18 mouse cellular contexts compared by ENCODE assay signal in the genomic region with DNA sequence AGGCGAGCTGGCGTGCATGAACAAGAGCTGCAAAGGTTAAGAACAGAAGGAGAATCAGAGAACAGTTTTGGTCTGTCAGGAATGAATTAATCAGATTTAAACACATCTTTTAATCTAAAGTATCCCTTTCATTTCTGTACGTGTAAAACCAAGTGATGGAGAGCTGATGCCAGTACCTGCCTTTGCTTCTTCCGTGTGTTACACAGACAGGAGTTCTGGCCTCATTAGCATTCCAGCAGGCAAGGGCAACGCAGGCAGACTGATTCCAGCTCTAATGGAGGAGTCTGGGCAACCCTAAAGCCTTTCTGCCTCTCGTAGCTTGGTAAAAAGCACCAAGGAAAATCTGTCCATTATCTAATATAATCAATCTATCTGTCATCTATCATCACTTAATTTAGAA.
"Had no signal": no experiment of that assay in that cellular context is flagged by ENCODE, and none has a peak within 500 bp of the region (broad histone marks: within the 10 kb centered on the region; RNA-seq: fewer than 3 reads in every experiment).

No protein-coding gene starts in this region.

- H3K36me3 ChIP-seq: liver, embryonic 13.5 days; liver, embryonic 15.5 days; lung, embryonic 15.5 days; midbrain, embryonic 13.5 days; neural tube, embryonic 12.5 days; stomach, embryonic 15.5 days had no signal

- H3K9ac ChIP-seq: liver, embryonic 13.5 days; liver, embryonic 15.5 days; liver, postnatal 0 days; lung, embryonic 15.5 days; midbrain, embryonic 13.5 days; neural tube, embryonic 12.5 days; stomach, embryonic 15.5 days had no signal

- H3K4me2 ChIP-seq: liver, embryonic 13.5 days; liver, embryonic 15.5 days; lung, embryonic 15.5 days; midbrain, embryonic 13.5 days; neural tube, embryonic 12.5 days; stomach, embryonic 15.5 days had no signal

- ATAC-seq: liver, postnatal 0 days; lung, postnatal 0 days; midbrain, embryonic 13.5 days had no signal

- H3K4me3 ChIP-seq: liver, embryonic 13.5 days; liver, embryonic 15.5 days; lung, embryonic 15.5 days; megakaryocyte, embryonic 14.5 days; midbrain, embryonic 13.5 days; neural tube, embryonic 12.5 days; stomach, embryonic 15.5 days had no signal

- H3K4me1 ChIP-seq: liver, embryonic 13.5 days; liver, embryonic 15.5 days; stomach, embryonic 15.5 days had no signal

- H3K27ac ChIP-seq: liver, embryonic 13.5 days; liver, embryonic 15.5 days; lung, embryonic 15.5 days; macrophage; midbrain, embryonic 13.5 days; neural tube, embryonic 12.5 days; stomach, embryonic 15.5 days; stomach, postnatal 0 days had no signal

- DNase-seq: liver, embryonic 13.5 days; liver, postnatal 0 days; lung, adult 2 months; lung, postnatal 14 days; lung, postnatal 36 days; right cerebral cortex, postnatal 14 days; thymus, adult 2 months; thymus, postnatal 25 days; thymus, postnatal 4 days had no signal

- H3K9me3 ChIP-seq: liver, embryonic 13.5 days; liver, embryonic 15.5 days; lung, embryonic 15.5 days; megakaryocyte, embryonic 14.5 days; midbrain, embryonic 13.5 days; neural tube, embryonic 12.5 days; stomach, embryonic 15.5 days had no signal

- H3K27me3 ChIP-seq: liver, embryonic 13.5 days; liver, embryonic 15.5 days; lung, embryonic 15.5 days; megakaryocyte, embryonic 14.5 days; midbrain, embryonic 13.5 days; neural tube, embryonic 12.5 days; stomach, embryonic 15.5 days had no signal
